Mouse (Mus musculus) CH12.LX (cell line): ENCODE data around the gene Cd3e.

ENCODE experiments used
- CHD2 ChIP-seq: IDR thresholded peaks from 2 replicates; pipeline ENCODE4 v1.6.1; 2011; ENCODE audit warnings: low read length, improper control_type of control experiment
- CTCF ChIP-seq, 2 experiments: IDR thresholded peaks in 1 of 2; conservative IDR thresholded peaks in 1 of 2; 2 replicates each; pipeline ENCODE4 v1.5.1; 2011 to 2012; ENCODE audit warnings: low read depth in 2 of 2, low read length in 2 of 2, improper control_type of control experiment in 1 of 2, inconsistent platforms in 1 of 2, mild to moderate bottlenecking in 1 of 2, moderate library complexity in 1 of 2
- ELF1 ChIP-seq: IDR thresholded peaks from 2 replicates; pipeline ENCODE4 v1.6.1; 2014; ENCODE audit warnings: low read depth, mild to moderate bottlenecking, inconsistent platforms, low read length, improper control_type of control experiment
- EP300 ChIP-seq: IDR thresholded peaks from 2 replicates; pipeline ENCODE4 v1.6.1; 2011; ENCODE audit warnings: low read length, improper control_type of control experiment
- HCFC1 ChIP-seq: IDR thresholded peaks from 2 replicates; pipeline ENCODE4 v1.6.1; 2012; ENCODE audit warnings: low read depth, mild to moderate bottlenecking, inconsistent platforms, low read length, improper control_type of control experiment
- MAX ChIP-seq: IDR thresholded peaks from 2 replicates; pipeline ENCODE4 v1.6.1; 2011; ENCODE audit warnings: low read length, improper control_type of control experiment
- MEF2A ChIP-seq: IDR thresholded peaks from 2 replicates; pipeline ENCODE4 v1.6.1; 2014; ENCODE audit warnings: low read depth, mild to moderate bottlenecking, inconsistent platforms, low read length, improper control_type of control experiment, borderline replicate concordance
- POLR2A ChIP-seq: IDR thresholded peaks from 2 replicates; pipeline ENCODE4 v1.6.1; 2011; ENCODE audit warnings: low read depth, mild to moderate bottlenecking, improper control_type of control experiment, low read length
- UBTF ChIP-seq: IDR thresholded peaks from 2 replicates; pipeline ENCODE4 v1.6.1; 2012; ENCODE audit warnings: low read depth, mild to moderate bottlenecking, inconsistent platforms, low read length, improper control_type of control experiment, moderate library complexity
- USF1 ChIP-seq: IDR thresholded peaks from 2 replicates; pipeline ENCODE4 v1.6.1; 2014; ENCODE audit warnings: low read depth, mild to moderate bottlenecking, inconsistent platforms, low read length, improper control_type of control experiment

GRCm38 (mm10) chr9:45022800-45023199 is 13.4 kb upstream of the Cd3e start:
- TF ChIP-seq USF1 (no peak), ELF1 (no peak), CTCF (conservative IDR thresholded peaks at IDR 0.05 in 1 of 2, IDR thresholded peaks at IDR 0.05 in 1 of 2; ENCODE audit: low read depth in 2 of 2, low read length in 2 of 2) (peak; percentile 82 to 99), HCFC1 (no peak), POLR2A (no peak), UBTF (no peak), MEF2A (no peak), EP300 (no peak), CHD2 (no peak), MAX (no peak)
